Mouse (Mus musculus): ENCODE data around the gene Tspan18.

The Tspan18 gene

GRCm38 (mm10) chr2:93163317-93163716, 171.0 kb downstream of the Tspan18 start:
- DNase-seq (ENCODE audit: low read depth, low spot score), result no peak

DNA sequence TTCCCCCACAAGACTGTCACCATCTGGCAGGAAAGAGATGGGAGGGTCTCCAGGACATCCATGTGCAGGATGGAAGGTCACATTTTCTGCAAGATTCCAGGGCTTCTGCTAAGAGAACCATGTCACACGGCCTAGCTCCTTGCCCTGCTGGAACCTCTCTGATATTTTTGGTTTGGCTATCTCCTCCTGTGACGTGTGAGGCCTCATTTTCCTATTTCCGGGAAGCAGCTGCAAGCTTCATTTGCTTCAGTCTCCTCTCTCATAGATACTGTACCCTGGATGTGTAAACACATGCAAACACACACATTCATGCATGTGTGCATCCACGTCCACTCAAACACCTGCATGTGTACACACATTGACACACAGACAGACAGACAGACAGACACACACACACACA, 171.5 kb downstream of the Tspan18 start:
- DNase-seq (ENCODE audit: low read depth, low spot score), result no peak

GRCm38 (mm10) chr2:93161914-93162664, 172.2 kb downstream of the Tspan18 start:
- DNase-seq (ENCODE audit: low read depth, low spot score), result no peak

GRCm38 (mm10) chr2:93160467-93161035, 173.8 kb downstream of the Tspan18 start:
- DNase-seq (ENCODE audit: low read depth, low spot score), result no peak

DNA sequence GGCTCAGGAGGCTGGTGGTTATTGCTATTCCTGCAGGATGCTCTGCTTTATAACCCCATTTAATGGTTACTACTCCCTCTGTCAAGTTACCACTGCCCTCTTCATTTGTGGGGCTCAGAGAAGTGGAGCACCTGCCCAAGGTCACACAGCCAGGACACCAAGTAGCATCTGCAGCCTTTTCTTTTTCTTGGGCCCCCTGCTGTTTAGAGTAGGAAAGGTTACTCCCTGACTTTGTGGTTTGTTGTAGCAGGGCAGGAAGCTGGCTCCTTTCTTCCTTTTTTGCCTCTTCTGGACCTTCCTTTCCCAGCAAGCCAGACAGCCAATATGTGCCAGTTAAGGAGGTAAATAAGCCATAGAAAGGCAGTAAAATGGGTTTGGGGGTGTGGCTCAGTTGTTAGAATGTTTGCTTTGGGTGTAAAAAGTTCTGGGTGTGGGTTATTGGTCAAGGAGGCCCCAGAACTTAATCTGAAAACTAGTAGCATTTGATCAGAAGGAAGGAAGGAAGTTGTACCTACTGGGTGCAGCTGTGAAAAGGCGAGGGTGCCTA, 179.7 kb downstream of the Tspan18 start:
- DNase-seq (ENCODE audit: low read depth, low spot score), result no peak

DNA sequence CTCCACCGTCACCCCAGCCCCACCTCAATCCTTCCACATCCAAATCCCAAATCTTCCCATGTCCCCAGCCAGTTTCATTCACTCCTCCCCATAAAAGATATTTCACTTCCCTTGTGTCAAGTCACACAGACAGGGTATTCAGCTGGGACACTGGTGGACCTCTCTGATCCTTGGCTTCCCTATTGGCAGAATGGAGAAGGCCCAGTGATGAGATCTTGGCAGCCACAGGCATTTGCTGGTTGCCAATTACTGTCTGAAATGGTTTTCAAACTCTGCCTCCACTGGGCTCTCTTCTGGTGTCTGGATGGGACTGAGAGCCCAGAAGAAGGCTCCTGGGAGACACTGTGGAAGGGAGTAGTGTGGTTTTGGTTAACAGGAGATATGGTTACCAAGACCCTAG, 180.5 kb downstream of the Tspan18 start:
- no peak for DNase-seq (ENCODE audit: low read depth, low spot score)

- DNase-seq (ENCODE audit: low read depth, low spot score), result no peak
These were observed 181.3 kb downstream of the Tspan18 start for GRCm38 (mm10) chr2:93152883-93153491.

- no peak for DNase-seq (ENCODE audit: low read depth, low spot score)
These were observed 182.1 kb downstream of the Tspan18 start for GRCm38 (mm10) chr2:93152191-93152601.

Measured in mesoderm, embryonic 11.5 days (tissue).